Mouse (Mus musculus) cerebral cortex, adult 2 months (tissue): ENCODE results near the gene Lrrtm4.

Experiments used
- WGBS: fragments of 180-500 bp; shearing (Covaris S2); methylation state at CpG from one replicate; pipeline ENCODE4 v1.1.7; 2018; 5-methylcytosine and 5-hydroxymethylcytosine counted together

Lrrtm4 gene

DNA sequence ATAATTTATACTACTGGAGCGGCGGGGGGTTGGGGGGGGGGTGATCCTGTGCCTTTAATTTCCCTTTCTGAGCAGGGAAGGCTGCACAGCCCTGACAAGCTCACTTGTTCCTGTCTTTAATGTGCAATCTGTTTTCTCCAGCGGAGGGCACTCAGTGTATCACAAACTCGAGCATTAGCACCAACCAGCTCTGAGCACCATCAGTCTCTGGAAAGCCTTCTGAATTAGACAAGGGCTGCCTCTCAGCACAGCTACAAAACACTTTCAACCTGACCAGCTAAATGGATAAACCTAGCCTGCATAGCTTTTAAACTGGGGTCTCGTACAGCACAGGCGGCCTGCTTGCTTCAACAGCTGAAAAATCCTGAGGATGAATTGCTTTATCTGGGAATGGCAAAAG lies at the start of gene Lrrtm4:
Gene Lrrtm4, plus strand, starts transcription at position 113 of the 400 bp plus-strand sequence.
- 8% methylated on average over 6 of the region's 6 CpGs for WGBS

DNA sequence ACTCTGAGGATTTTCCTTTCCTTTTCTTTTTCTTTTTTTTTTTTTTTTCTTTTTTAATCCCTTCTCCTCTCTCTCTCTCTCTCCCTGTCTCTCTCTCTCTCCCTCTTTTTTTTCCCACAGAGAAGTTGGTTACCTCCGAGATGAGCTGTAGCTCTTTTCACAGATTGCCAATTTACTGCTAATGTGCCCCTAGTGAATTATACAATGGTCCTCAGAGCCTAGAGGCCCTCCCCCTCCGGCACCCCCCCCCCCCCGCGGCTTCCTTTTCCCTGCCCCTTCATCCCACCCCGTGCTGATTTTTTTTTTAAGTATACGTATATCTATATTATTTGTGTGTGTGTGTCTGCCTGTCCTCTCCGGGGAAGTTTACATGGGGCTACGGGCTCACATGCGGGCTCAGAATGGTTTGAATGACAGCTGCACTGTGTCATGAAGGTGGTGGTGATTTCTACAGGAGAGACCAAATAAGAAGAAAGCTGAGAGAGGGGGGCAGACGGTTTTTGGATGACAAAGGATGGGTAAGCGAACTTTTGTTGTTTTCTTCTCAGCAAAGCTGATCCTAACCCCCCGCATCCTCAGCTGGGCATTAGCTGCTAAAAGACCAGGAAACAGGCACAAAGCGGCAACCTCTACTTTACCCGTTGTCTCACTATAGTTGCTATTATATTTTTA lies 648 bp downstream of the Lrrtm4 start:
- WGBS = 5% methylated on average over 14 of the region's 14 CpGs

GRCm38 (mm10) chr6:80019861-80020230 lies 1.2 kb downstream of the Lrrtm4 start:
- 5% methylated on average over 10 of the region's 10 CpGs for WGBS

GRCm38 (mm10) chr6:80078001-80078400 lies 59.3 kb downstream of the Lrrtm4 start:
- 62% methylated on average over 2 of the region's 2 CpGs for WGBS

- WGBS = 60% methylated on average over 6 of the region's 6 CpGs
Observed at GRCm38 (mm10) chr6:80079290-80079689, 60.6 kb downstream of the Lrrtm4 start.

DNA sequence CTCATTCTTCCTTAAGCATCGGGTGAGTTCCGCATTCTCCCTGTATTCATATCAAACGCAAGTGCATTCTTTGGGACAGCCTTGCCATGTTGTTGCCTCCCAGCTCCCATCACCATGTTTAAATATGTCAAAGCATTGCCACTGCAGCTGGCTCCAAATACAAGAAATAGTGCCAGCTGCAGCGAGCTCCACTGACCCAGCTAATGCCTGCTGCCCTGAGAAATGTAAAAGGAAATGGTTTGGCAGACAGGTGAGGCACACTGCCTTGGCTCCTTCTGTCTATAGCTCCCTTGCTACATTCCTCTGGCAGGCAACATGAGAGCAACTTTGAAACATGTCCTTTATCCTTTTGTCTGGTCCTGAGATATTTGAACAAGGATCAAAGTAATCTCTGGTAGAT lies 76.2 kb downstream of the Lrrtm4 start:
- WGBS = 69% methylated on average over 4 of the region's 4 CpGs

- 89% methylated on average over 2 of the region's 2 CpGs for WGBS
Observed at GRCm38 (mm10) chr6:80105343-80105742, 86.7 kb downstream of the Lrrtm4 start.

GRCm38 (mm10) chr6:80105843-80106242 lies 87.2 kb downstream of the Lrrtm4 start:
- 89% methylated on average over 1 of the region's 1 CpGs for WGBS

DNA sequence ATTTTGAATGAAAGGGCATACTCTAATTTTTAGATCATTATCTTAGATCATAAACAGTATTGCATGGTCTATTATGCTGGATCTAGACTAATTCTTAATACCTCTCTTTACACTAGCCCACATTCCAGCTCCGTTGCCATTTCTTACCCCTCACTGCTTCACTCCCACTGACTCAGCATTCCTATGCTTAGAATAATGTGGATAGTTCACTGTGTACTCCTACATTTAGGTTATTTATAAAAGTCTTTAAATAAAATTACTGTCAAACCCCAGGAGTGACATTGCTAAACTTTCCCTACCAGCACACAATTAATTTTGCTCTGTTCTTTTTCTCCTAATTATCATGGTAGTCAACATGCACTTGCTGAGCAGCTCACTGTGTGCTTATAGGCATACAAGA lies 107.7 kb downstream of the Lrrtm4 start:
- WGBS = 45% methylated on average over 1 of the region's 1 CpGs

- 52% methylated on average over 4 of the region's 4 CpGs for WGBS
Observed at GRCm38 (mm10) chr6:80162585-80162984, 143.9 kb downstream of the Lrrtm4 start.

DNA sequence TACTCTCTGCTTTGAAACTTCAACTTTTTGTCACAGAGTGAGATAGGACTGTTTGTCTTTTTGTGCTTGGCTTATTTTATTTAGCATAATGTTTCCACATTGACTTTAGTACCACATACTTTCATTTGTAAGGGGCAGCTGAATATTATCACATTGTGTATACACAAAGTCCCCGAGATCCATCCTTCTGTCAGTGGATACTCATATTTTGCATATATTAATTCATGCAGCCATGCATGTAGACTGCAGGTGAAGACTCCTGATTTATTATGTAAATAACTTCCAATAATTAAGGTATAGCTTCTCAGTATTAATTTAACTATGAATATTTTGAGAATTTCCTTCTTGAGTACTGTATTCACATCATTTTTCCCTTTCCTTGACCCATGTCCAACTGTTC lies 163.2 kb downstream of the Lrrtm4 start:
- 95% methylated on average over 1 of the region's 1 CpGs for WGBS

GRCm38 (mm10) chr6:80182353-80182752 lies 163.7 kb downstream of the Lrrtm4 start:
- 86% methylated on average over 2 of the region's 2 CpGs for WGBS

DNA sequence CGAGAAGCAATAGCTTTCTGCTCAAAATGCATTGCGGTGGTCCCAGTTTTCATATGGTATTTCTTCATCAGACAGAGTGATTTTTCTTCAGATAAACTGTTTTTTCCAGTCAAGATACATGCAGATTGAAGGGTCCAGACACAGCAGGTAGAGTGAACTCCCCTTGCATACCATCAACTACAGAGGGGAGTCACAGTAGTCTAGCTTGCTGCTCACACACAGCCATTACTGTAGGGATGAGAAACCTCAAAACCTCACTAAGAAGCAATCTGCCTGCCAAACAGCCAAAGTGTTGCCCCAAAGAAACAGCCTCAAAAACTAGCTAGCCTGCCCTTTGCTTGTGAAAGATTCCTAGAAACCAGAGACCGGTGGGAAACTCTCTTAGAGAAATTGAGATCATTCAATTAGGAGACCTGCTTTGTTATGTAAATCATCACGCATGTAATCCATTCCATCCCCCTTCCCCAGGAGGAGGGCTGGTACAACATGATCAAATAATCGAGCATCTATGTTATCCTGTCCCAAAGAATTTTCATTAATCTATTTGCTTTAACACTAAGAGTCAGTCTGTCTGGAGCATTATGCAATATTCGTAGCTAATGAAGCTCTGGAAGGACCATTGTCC lies 166.9 kb downstream of the Lrrtm4 start:
- WGBS = 64% methylated on average over 6 of the region's 6 CpGs

- 51% methylated on average over 1 of the region's 1 CpGs for WGBS
Observed at GRCm38 (mm10) chr6:80186791-80187190, 168.1 kb downstream of the Lrrtm4 start.

DNA sequence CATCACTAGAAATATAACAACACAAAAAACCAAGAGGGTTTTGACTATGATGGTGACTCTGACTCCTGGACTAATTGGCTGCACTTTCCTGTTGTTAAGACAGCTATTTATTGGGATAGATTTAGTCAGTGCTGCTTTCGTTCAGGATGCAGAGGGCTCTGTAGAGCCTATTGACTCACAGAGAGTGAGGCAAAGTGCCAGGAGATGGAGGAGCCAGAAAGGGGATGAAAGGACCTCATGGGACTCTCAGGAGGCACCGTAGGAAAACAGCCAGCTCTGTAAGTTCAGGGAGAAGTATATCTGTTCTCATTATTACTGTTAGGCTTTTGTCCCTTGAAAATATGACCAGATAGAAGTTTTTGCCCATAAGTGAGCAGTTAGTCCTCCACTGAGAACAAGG lies 190.8 kb downstream of the Lrrtm4 start:
- 33% methylated on average over 2 of the region's 2 CpGs for WGBS

DNA sequence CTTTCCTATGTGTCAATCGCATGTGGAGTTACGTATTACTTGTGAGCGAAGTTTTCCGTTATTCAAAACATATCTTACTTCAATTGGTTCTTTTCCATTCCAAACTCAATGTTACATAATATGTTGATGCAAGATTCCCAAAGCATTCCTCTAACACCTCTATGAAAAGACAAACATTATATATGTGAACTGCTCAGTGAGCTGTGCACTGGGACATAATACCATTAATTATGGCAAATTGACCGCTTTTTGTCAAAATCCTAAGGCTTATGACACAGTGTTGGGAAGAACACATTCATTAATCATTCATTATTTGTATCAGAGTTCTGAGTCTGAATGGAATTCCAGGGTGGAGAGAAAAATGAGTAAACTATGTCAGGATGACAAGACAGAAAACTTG lies 191.6 kb downstream of the Lrrtm4 start:
- 72% methylated on average over 5 of the region's 5 CpGs for WGBS

- 92% methylated on average over 1 of the region's 1 CpGs for WGBS
Observed at GRCm38 (mm10) chr6:80261595-80261994, 242.9 kb downstream of the Lrrtm4 start.

GRCm38 (mm10) chr6:80263972-80264371 lies 245.3 kb downstream of the Lrrtm4 start:
- 57% methylated on average over 4 of the region's 4 CpGs for WGBS

- WGBS = 61% methylated on average over 3 of the region's 3 CpGs
Observed at GRCm38 (mm10) chr6:80265746-80266145, 247.1 kb downstream of the Lrrtm4 start.

GRCm38 (mm10) chr6:80286968-80287367 lies 268.3 kb downstream of the Lrrtm4 start:
- 93% methylated on average over 1 of the region's 1 CpGs for WGBS

GRCm38 (mm10) chr6:80303568-80303967 lies 284.9 kb downstream of the Lrrtm4 start:
- WGBS = 95% methylated on average over 1 of the region's 1 CpGs

GRCm38 (mm10) chr6:80328391-80328790 lies 309.7 kb downstream of the Lrrtm4 start:
- WGBS = 74% methylated on average over 3 of the region's 3 CpGs

DNA sequence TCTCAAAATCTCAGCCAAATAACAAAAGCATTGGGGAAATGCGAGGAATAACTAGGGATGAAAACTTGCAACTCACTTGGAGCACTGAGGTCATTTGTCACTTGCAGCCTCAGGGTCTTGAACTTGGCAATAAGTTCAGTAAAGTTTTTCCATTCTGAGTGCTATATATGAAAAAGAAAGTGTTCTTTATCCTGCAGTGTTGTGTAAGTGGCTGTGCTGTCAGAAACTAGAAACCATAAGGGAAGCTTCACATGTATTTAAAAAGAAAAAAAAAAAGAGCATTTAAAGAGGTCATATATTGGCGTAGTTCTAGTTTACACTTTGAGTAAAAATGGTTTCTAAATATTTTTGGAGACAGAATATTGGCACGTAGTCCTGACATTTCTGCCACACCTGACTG lies 313.1 kb downstream of the Lrrtm4 start:
- 85% methylated on average over 3 of the region's 3 CpGs for WGBS

DNA sequence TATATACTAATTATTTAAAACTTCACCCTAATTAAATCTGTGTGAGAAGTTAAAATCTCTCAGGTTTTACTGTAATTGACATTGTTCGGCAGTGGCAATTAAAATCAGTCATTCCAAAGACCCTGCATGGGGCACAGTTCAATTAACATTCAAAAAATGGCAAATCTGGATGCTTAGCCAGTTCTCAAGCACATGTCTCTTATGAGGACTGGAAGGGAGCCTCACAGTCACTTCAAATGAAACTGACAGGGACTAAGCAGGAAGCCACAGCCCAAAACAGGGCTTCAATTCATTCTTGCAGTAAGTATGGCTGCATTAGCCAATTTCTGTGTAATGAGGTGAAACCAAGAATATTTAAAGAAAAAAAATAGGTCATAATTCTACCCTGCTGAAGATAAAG lies 333.6 kb downstream of the Lrrtm4 start:
- 78% methylated on average over 1 of the region's 1 CpGs for WGBS
